Mouse (Mus musculus) kidney, adult 2 months (tissue): ENCODE results near the gene Ncln. TPM values are rescaled to one million over a fixed set of nuclear protein-coding genes. Genes with fewer than 3 reads are reported as not detected.

Experiments
- DNase-seq: peaks from one replicate; pipeline ENCODE4 v3.0.0; 2021
- H3K27ac ChIP-seq: fragments of 200-500 bp; 2 replicates; pipeline ENCODE4 v1.5.1; 2012; ENCODE audit warnings: low read depth, low read length, control low read depth, inconsistent platforms; ENCODE audit not compliant: insufficient read depth
- H3K27me3 ChIP-seq: fragments of 200-500 bp; replicated peaks from 2 replicates; pipeline ENCODE4 v1.6.1; 2012; ENCODE audit warnings: mild to moderate bottlenecking, moderate library complexity, low read length, inconsistent platforms; ENCODE audit not compliant: control insufficient read depth, insufficient read depth
- H3K36me3 ChIP-seq: fragments of 200-500 bp; 2 replicates; pipeline ENCODE4 v1.6.1; 2012; ENCODE audit warnings: mild to moderate bottlenecking, moderate library complexity, low read length, inconsistent platforms; ENCODE audit not compliant: control insufficient read depth, insufficient read depth
- H3K4me1 ChIP-seq: fragments of 200-500 bp; 2 replicates; pipeline ENCODE4 v1.6.1; 2011; ENCODE audit warnings: low read length; ENCODE audit not compliant: control insufficient read depth, insufficient read depth
- H3K4me3 ChIP-seq: fragments of 200-500 bp; 2 replicates; pipeline ENCODE4 v1.5.1; 2011; ENCODE audit warnings: mild to moderate bottlenecking, low read depth, low read length, control low read depth; ENCODE audit not compliant: insufficient read depth
- CTCF ChIP-seq: fragments of 200-500 bp; conservative IDR thresholded peaks from 2 replicates; pipeline ENCODE4 v1.5.1; 2011; ENCODE audit warnings: low read depth, mild to moderate bottlenecking, control low read depth, low read length, moderate library complexity, mixed read lengths; ENCODE audit not compliant: insufficient read depth, insufficient read length
- POLR2A ChIP-seq: fragments of 200-500 bp; IDR thresholded peaks from one replicate; pipeline ENCODE4 v1.6.1; 2011; ENCODE audit warnings: low read depth, low read length, control low read depth
- WGBS: fragments of 180-500 bp; shearing (Covaris S2); methylation state at CpG from one replicate; pipeline ENCODE4 v1.1.7; 2018; 5-methylcytosine and 5-hydroxymethylcytosine counted together
- polyA plus RNA-seq: library from polyadenylated mRNA; depleted of rRNA; stranded (reverse); fragments of >200 nt; gene quantifications from 2 replicates; pipeline ENCODE4 v1.2.3, GENCODE M21; 2012

Ncln gene
- polyA plus RNA-seq, 1 experiment, result 148 TPM

DNA sequence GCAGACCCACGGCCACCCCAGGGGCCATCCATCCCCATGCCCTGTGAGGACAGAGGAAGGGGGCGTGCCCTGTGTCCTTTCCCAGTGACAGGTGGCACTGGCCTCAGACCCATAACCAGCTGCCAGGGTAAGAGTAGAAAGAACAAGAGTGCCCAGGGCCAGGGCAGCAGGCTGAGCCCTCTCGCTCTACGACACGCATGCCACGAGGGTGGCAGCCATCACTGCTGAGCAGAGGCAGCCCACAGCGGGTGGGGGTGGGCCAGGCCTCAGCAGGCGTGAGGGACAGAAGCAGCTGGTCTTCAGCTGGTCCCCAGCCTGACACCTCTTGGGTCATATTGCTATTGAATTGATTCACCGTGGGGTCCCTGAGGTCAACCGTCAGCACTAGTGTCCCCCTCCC is 9.7 kb downstream of the Ncln start:
- H3K4me3 ChIP-seq, result no peak overlapping the region
- H3K27ac ChIP-seq, result no peak overlapping the region
- no peak for DNase-seq
- H3K27me3 ChIP-seq, result no peaks in the 10 kb centered on the region
- H3K36me3 ChIP-seq, result no peaks in the 10 kb centered on the region; the same call in 1 of the 2 replicates
- no peaks in the 10 kb centered on the region for H3K4me1 ChIP-seq
- no peak for TF ChIP-seq POLR2A
- TF ChIP-seq CTCF, result no peak
- WGBS, result 87% methylated on average over 10 of the region's 10 CpGs

DNA sequence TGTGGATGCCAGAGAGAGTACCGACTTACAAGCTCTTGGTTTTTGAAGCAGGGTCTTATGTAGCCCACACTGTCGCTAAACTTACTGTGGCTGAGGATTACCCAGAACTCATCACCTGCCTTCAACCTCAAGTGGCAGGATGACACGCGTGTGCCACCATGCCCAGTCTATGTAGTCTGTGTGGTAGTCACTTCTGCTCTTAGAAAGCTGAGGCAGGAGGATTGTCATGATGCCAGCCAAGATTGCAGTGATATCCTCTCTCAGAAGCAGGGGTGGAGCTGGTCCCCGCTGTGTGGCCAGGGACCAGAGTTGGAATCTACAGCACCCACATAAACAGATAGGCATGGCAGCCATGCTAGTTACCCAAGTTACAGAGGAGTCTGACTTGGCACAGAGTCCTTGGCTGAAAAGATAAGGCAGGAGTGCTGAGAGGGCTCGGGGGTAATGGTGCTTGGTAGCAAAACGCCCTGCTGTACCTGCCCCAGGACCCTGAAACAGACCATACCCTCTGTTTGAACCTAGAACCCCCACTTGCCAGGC is 10.6 kb downstream of the Ncln start:
- TF ChIP-seq POLR2A, result no peak
- TF ChIP-seq CTCF, result no peak
- 72% methylated on average over 7 of the region's 7 CpGs for WGBS
- H3K36me3 ChIP-seq, result no peaks in the 10 kb centered on the region; the same call in 1 of the 2 replicates
- no peaks in the 10 kb centered on the region for H3K4me1 ChIP-seq
- H3K27me3 ChIP-seq, result no peaks in the 10 kb centered on the region
- H3K4me3 ChIP-seq, result no peak overlapping the region
- H3K27ac ChIP-seq, result no peak overlapping the region
- DNase-seq, result no peak

DNA sequence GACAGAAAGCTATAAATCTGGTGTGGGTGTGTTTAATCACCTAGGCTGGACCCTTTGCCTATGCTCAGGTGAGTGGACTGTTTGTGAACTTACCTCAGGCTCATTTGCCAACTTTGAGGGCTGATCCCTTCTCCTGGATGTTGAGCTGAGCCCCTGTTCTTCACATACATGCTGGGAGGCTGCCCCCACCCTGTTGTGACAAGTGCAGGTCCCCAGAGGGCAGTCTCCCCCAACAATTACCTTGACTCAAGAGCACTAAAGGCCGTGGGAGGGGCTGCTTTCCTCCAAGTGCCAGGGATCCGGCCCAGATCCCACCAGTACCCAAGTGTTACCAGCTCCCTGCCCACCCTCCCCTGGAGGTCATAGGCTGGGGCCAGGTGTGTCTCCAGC is 11.1 kb downstream of the Ncln start:
- WGBS, result 11% methylated on average over 2 of the region's 2 CpGs
- Histone ChIP-seq H3K4me1 (no peaks in the 10 kb centered on the region), H3K36me3 (no peaks in the 10 kb centered on the region; the same call in 1 of the 2 replicates), H3K27ac (no peak overlapping the region), H3K4me3 (no peak overlapping the region), H3K27me3 (no peaks in the 10 kb centered on the region)
- TF ChIP-seq POLR2A, result no peak
- TF ChIP-seq CTCF, result no peak
- DNase-seq, result no peak

DNA sequence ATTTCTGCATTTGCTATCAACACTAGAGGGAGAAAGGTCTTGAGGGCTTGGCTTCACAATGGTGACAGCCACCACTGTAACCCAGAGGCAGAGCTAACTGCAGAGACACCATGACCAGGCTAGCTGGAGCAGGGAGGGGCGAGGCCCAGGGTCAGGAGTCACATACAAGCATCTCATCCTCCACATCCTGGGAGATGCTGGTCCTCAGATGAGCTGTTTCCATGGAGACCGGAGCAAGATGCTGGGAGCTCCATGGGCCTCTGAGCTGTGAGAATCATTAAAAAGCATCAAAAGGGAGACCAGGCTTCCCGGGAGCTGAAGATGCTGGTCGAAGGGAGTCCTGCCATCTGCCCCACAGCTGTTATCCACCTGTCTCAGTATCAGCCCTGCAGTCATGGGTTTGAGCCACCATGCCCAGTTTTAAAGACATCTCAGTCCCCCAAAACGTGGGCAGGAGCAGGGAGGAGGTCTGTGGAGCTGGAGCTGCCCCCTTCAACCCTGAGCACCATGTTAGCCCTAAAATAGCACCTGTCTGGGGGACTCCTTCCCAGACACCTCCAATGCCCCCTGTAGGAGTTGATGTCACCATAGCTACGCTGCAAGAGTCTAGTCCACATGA is 11.6 kb downstream of the Ncln start:
- TF ChIP-seq CTCF (no peak), POLR2A (no peak)
- Histone ChIP-seq H3K36me3 (no peaks in the 10 kb centered on the region; the same call in 1 of the 2 replicates), H3K27ac (no peak overlapping the region), H3K4me3 (no peak overlapping the region), H3K4me1 (no peaks in the 10 kb centered on the region), H3K27me3 (no peaks in the 10 kb centered on the region)
- DNase-seq, result no peak
- 50% methylated on average over 6 of the region's 6 CpGs for WGBS

DNA sequence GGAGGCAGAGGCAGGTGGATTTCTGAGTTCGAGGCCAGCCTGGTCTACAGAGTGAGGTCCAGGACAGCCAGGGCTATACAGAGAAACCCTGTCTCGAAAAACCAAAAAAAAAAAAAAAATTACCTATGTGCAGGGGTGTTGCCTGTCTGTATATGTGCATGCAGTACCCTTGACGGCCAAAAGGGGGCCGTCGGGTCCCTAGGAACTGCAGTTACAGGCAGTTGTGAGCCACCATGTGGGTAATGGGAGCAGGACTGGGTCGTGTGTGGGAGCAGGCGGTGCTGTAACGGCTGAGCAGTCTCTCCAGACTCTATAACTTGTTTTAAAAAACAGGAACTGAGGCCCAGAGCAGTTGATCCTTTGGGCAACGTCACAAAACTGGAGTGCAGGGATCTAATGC is 12.2 kb downstream of the Ncln start:
- peak; percentile 33 for DNase-seq
- Histone ChIP-seq H3K27ac (no peak overlapping the region), H3K4me1 (no peaks in the 10 kb centered on the region), H3K27me3 (no peaks in the 10 kb centered on the region), H3K4me3 (no peak overlapping the region), H3K36me3 (no peaks in the 10 kb centered on the region)
- 15% methylated on average over 9 of the region's 9 CpGs for WGBS
- TF ChIP-seq POLR2A (no peak), CTCF (peak; percentile 51)

DNA sequence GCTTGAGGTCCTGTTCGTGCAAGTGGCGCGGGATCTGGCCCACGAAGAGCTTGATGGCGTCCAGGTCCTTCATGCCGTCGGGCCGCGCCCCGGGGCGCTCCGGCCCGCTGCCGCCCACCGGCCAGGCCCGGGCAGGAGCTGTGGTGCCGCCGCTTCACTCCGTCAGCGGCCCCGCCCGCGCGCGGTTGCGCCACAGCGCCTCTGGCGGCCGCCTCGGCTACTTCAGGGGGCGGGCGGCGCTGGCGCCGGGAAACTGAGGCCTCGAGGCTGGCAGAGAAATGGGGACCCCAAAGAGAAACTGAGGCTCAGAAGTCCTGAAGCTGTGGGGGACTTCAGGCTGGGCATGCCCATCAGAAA is 13.7 kb downstream of the Ncln start, which contains the start of gene Celf5:
TSS of gene Celf5 (minus strand) at position 177 of the 357 bp plus-strand sequence.
- H3K4me1 ChIP-seq, result no peaks in the 10 kb centered on the region
- DNase-seq, result peak; percentile 41
- WGBS, result under 1% methylated on average over 36 of the region's 36 CpGs

DNA sequence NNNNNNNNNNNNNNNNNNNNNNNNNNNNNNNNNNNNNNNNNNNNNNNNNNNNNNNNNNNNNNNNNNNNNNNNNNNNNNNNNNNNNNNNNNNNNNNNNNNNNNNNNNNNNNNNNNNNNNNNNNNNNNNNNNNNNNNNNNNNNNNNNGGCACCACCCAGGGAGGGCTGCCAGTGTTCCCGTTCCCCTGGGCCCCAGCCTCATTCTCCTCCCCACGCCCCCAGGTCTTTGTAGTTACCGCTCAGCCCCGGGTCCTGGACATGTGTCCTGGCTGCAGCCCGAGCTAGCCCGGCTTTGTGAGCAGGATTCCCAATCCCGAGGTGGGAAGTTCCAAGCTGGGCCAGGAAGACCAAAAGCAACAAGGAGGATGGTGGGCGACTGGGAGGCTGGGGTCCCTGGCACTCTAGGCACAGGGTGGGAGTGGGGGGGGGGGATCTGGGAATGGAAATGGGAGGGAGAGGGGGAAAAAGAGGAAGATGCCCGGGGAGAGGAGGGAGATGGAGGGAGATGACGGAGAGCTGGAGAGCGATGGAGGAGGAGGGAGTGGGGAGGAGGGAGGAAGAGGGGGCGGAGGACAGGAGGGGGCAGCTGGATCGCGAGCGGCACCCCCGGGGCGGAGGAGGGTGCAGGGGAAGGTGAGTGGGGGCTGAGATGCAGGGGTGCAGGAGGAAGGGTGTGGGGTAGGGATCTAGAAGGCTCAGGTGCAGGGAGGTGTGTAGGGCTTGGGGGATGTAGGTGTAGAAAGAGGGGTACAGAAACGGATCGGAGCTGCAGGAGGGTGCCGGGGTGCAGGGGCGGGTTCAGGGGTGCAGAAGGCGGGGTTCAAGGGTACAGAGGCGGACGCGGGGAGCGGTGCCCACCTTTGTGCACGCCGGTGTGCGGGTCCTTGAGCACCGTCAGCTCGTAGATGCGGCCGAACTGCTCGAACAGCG is 14.3 kb downstream of the Ncln start:
- Histone ChIP-seq H3K27ac (no peak overlapping the region), H3K4me3 (peak overlapping the region; percentile 55), H3K36me3 (no peaks in the 10 kb centered on the region), H3K27me3 (no peaks in the 10 kb centered on the region), H3K4me1 (no peaks in the 10 kb centered on the region)
- WGBS, result 3% methylated on average over 35 of the region's 35 CpGs
- TF ChIP-seq POLR2A (no peak), CTCF (no peak)
- DNase-seq, result no peak

More for the DNA sequence above, 13.7 kb downstream of the Ncln start, which contains the start of gene Celf5:
- Histone ChIP-seq H3K36me3 (no peaks in the 10 kb centered on the region), H3K27ac (no peak within 1 kb of the TSS), H3K4me3 (peak within 1 kb of the TSS; percentile 55), H3K27me3 (no peaks in the 10 kb centered on the region)
- TF ChIP-seq CTCF (peak; percentile 55), POLR2A (no peak)
